Mouse (Mus musculus) ES-E14 (cell line): ENCODE data around the gene Pou2f2.

Source experiments
- CHD2 ChIP-seq: IDR thresholded peaks from 2 replicates; pipeline ENCODE4 v1.6.1; 2014; ENCODE audit warnings: mild to moderate bottlenecking, low read depth, low read length, inconsistent platforms
- MAFK ChIP-seq: IDR thresholded peaks from 2 replicates; pipeline ENCODE4 v1.6.1; 2014; ENCODE audit warnings: mild to moderate bottlenecking, low read depth, low read length, inconsistent platforms; ENCODE audit not compliant: insufficient read depth

DNA sequence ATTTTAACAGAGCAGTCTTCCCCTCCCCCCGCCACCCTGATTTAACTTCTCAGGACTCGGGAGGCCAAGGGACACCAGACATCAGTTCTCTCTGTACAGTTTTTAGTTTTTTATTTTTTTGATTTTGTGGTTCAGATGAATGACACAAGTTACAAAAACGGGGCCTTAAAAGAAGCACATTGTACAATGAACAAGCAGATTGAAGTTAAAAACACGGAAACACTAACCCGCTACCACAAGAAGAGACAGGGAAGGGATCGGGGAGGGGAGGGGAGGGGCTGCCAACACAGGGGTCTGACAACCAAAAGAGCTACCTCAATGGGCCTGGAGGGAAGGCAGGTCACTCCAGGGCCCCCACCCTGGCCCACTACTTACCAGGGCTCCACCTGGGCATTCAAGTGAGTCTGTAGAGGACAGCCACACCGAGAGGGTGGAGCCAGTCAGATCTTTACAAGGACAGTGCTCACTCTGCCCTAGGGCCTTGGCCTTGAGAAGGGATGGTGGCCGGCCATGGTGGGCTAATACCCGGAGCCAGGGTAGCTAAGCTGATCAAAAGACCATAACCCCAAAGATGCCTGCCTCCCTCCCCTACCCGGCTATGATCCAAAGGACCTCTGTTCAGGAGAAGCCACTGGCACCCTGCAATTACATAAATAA lies 92.1 kb downstream of the Pou2f2 start:
- TF ChIP-seq CHD2, result no peak
- no peak for TF ChIP-seq MAFK
